Mouse (Mus musculus): ENCODE data around the gene Mast1.

Gene Mast1

DNA sequence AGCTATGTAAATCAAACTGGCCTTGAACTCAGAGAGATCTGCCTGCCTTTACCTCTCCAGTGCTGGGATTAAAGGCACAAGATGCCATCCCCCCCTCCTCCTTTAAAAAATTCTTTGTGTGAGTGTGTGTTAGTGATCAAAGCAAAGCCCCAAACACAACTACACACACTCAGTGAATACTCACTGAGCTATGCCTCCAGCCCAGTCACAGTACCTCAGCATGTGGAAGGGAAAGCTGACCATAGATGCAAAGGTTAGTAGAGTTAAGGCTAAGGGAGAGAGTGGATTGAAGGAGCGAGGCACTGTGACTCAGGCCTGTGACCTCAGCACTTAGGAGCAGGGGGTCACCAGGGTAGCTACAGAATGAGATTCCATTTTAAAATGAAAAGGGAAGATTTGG lies 35.9 kb upstream of the Mast1 start:
- DNase-seq (ENCODE audit: low spot score): no peak

DNA sequence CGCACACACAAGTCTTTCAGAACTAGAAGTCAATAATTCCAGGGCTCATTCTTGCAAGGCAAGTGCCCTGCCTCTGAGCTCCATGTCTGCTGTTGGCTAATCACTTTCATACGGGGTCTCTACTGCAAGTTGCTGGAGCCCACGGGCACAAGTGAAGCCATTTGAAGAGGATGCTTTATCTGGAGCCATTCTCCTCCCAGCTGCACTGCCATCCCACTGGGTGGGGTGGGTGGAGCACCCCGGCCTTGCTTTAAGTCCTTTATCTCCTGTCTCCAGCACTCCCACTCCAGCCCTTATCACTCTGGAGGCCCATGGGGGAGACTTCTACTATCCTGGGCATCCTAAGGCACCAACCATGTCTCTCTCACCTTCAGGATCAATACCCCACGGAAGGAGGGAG lies 33.8 kb upstream of the Mast1 start:
- DNase-seq (ENCODE audit: low spot score): no peak

DNA sequence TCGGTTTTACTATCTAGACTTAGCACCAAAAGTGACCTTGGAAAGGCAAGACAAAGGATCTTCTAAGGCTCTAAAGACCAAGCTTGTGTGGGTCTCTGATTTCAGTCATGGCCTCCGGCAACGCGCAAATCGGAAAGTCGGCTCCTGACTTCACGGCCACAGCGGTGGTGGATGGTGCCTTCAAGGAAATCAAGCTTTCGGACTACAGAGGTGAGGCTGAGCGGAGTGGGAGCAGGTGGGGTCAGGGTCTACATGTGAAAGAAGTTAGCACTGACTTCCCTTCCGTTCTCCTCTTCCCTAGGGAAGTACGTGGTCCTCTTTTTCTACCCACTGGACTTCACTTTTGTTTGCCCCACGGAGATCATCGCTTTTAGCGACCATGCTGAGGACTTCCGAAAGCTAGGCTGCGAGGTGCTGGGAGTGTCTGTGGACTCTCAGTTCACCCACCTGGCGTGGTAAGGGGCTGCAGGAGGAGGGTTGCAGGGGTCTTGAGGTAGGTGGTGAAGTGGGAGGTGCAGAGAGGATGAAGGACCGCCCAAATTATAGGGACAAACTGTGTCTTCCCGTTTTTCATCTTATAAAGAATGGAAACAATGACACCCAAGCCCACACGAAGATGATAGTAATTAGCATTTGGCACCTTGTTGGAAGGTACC lies 33.1 kb upstream of the Mast1 start:
- DNase-seq (ENCODE audit: low spot score): no peak

DNA sequence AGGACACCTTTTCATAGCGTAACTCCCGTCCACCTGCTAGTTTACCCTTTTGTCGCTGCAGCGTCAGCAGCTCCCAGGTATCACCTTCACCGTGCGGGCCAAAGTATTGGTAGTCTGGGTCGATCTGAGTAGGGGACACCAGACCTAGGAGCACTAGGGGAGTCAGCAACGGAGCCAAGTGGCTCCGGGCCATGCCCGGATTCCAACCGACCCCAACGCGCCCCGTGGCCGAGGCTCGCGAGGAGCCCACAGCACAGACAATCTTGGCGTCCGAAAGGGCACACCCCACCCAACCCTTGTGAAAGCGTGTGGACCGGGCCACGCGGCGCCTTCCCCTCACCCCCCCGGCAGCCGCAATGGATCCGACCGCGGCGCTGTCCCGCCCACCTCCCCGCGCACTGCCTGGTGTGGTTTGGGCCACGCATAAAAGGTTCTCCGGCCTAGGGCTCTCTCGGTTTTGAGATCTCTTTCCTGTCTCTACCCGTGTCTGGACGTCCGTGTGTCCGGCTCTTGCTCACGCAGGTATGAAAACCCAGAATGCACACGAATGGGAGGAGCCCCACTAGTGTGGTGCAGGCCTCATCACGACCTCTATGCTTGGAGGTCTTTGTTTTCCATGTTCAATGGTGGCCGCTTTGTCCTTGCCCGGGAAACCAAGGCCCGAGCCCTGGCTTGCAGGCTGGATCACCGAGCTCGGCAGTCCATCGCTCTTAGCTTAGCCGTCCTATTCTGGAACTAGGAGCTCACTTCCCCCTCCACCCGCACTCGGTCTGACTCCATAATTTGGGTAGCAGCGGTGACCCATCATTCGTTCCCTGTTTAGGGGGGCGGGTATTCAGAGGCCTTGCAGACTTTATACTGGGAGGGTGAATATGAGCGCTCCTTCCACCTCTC lies 32.3 kb upstream of the Mast1 start, which contains the start of the genes Gm49661, Prdx2 and Rnaseh2a:
Gm49661 (minus strand) TSS at position 193 of the 894 bp plus-strand sequence.
Prdx2 (plus strand) TSS at position 347 of the 894 bp plus-strand sequence.
Rnaseh2a (minus strand) TSS at position 527 of the 894 bp plus-strand sequence.
- no peak for DNase-seq (ENCODE audit: low spot score)

GRCm38 (mm10) chr8:84968650-84969049 lies 31.5 kb upstream of the Mast1 start:
- no peak for DNase-seq (ENCODE audit: low spot score)

DNA sequence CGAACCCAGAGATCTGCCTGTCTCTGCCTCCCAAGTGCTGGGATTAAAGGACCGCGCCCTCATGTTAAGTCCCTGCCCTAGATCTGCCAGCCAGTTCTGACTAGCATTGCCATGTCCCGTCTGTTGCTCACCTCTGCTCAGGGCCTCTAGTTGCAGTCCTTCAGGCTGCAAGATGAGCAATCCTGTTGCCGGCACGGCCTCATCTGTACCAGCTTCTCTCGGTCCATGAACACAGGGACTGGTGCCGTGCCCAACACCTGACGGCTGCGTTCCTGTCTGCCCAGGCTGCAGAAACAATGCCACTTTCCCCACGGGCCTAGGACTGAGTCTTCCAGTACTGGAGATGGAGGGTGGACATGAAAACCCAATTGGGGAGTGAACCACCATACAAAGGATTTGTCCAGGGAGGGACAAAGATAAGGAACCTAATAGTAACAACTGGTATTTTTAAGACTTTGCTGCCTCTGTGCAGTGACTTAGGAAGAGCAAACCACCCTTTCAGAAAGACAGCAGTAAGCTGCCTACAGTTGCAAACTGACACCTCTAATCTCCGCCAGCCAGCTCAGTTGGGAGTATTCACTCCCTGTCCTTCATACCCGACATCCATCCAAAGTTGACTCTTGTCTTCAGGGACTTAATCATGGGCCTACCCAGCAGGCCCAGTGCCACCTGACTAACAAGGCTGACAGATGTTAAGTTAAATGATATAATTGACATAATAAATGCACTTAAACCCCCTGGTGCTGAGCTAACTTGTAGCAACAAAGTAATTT lies 30.6 kb upstream of the Mast1 start:
- DNase-seq (ENCODE audit: low spot score): no peak

DNA sequence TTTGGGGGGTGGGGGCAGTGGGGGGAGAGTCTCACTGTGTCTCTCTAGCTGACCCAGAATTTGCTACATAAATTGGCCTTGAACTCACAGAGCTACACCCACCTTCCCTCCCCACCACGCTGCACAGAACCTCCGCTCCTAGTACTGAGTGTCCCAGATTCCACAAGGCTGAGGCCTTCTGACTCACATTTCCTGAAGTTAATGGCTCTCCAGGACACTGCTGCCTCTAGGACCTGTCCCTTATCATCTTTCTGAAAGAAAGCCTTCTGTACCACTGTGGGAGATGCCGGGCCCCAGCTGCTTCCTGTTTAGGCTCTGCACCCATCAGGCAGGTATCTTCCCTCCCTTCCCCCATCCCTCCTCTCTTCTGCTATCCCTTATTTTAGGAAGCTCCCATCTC lies 29.4 kb upstream of the Mast1 start:
- DNase-seq (ENCODE audit: low spot score): no peak

- peak; percentile 83 for DNase-seq (ENCODE audit: low spot score)
Observed at GRCm38 (mm10) chr8:84965731-84966291, 28.7 kb upstream of the Mast1 start.

DNA sequence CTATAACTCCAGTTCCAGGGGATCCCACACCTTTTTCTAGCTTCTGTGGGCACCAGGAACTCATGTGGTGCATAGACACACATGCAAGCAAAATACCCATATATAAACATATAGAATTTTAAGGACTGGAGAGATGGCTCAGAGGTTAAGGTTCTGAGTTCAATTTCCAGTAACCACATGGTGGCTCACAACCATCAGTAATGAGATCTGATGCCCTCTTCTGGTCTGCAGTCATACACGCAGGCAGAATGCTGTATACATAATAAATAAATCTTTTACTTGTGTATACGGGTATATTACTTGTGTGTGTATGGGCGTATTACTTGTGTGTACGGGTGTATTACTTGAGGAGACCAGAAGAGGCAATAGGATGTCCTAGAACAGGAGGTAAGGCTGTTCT lies 26.8 kb upstream of the Mast1 start:
- no peak for DNase-seq (ENCODE audit: low spot score)

GRCm38 (mm10) chr8:84959811-84960210 lies 22.7 kb upstream of the Mast1 start:
- no peak for DNase-seq (ENCODE audit: low spot score)

DNA sequence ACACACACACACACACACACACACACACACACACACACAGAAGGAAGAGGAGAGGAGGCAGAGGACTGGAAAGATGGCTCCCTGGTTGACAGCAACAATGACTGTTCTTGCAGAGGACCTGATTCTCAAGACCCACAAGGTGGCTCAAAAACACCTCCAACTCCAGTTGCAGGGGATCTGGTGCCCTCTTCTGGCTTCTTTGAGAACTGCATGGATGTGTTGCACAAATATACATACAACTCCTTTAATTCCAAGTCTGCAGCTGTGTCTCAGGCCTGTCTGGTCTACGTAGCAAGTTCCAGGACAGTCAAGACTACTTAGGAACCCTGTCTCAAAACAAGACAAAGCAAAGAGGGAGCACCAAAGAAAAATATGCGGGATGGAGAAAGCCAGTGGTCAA lies 19.6 kb upstream of the Mast1 start:
- DNase-seq (ENCODE audit: low spot score): no peak

- DNase-seq (ENCODE audit: low spot score): no peak
Observed at GRCm38 (mm10) chr8:84952612-84953255, 15.6 kb upstream of the Mast1 start.

DNA sequence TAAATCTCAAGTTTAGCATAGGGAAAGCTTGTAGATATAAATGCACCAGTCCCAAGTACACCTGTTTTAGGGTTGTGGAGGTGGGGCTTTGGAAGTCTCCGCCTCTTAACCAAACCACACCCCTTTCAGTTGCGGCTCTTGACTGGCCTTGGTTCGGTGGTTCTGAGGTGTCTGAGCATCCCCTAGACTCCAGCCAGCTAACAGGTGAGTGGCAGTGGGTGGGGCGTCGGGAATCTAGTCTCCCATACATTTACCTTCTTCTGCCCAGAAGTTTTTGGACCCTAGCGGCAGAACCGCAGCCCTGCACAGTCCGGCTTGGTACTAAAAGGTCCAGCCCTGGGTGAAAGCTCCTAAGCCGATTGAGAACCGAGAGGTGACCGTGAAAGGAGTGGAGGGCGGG lies 12.6 kb upstream of the Mast1 start:
- DNase-seq (ENCODE audit: low spot score): no peak

GRCm38 (mm10) chr8:84947241-84947545 lies 10.0 kb upstream of the Mast1 start:
- DNase-seq (ENCODE audit: low spot score): peak; percentile 52

GRCm38 (mm10) chr8:84946528-84947240 lies 9.5 kb upstream of the Mast1 start, which contains the start of gene Rtbdn:
Rtbdn (plus strand) TSS chr8:84946991.
- no peak for DNase-seq (ENCODE audit: low spot score)

- DNase-seq (ENCODE audit: low spot score): no peak
Observed at GRCm38 (mm10) chr8:84945633-84946527, 8.7 kb upstream of the Mast1 start.

- no peak for DNase-seq (ENCODE audit: low spot score)
Observed at GRCm38 (mm10) chr8:84945235-84945632, 8.1 kb upstream of the Mast1 start.

DNA sequence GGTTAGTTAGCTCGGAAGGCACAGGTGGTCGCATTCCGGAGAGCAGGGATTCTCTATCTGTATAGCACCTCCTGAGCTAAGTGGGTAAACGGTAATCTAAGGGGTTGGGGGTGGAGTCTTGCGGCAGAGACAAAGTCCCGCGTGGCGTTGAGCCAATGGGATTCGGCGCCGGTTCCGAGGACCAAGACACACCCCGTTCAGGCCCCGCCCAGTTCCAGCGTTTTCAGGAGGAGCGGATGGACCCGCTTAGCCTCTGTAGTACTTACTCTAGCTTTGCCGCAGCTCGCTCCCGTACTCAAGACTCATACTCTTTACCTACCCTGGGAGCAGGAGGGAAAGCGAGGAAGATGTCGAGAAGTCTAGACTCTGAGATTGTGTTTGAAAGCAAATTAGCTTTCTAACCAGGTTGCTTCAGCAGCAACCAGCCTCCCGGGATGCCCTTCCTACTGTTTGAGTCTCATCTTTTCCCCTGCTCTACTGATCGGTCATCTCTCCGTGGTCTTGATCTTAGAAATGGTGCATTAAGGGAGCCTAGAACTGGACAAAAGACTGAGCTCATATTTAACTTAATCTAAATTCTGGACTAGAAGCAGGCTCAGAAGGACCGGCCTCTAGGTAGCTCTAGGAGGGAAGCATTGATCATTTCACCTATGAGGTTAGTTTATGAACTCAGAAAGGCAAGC lies 7.5 kb upstream of the Mast1 start:
- DNase-seq (ENCODE audit: low spot score): no peak

- DNase-seq (ENCODE audit: low spot score): no peak
Observed at GRCm38 (mm10) chr8:84943699-84944098, 6.5 kb upstream of the Mast1 start.

Measured in ovary, postnatal 14 days (tissue).